Mouse (Mus musculus) myocyte (in vitro differentiated cells): ENCODE measurements around the gene Wrap53.

ENCODE experiments used
- MAX ChIP-seq: IDR thresholded peaks from one replicate; pipeline ENCODE4 v1.6.1; 2011; ENCODE audit warnings: low read depth, mild to moderate bottlenecking, control low read depth
- MYOD1 ChIP-seq, 3 experiments: IDR thresholded peaks; one replicate each; pipeline ENCODE4 v1.6.1; 2011; ENCODE audit warnings: control low read depth in 2 of 3, low read depth in 2 of 3, mild to moderate bottlenecking in 2 of 3, moderate library complexity in 1 of 3; ENCODE audit not compliant: insufficient read length in 2 of 3, control insufficient read depth in 1 of 3
- POLR2A ChIP-seq: IDR thresholded peaks from one replicate; pipeline ENCODE4 v1.6.1; 2011; ENCODE audit warnings: low read depth, mild to moderate bottlenecking, control low read depth, moderate library complexity; ENCODE audit not compliant: insufficient read length
- POLR2AphosphoS2 ChIP-seq: IDR thresholded peaks from one replicate; pipeline ENCODE4 v1.6.1; 2011; ENCODE audit warnings: low read depth, control low read depth; ENCODE audit not compliant: insufficient read length
- REST ChIP-seq: IDR thresholded peaks from one replicate; pipeline ENCODE4 v1.6.1; 2011; ENCODE audit warnings: mild to moderate bottlenecking, control low read depth, moderate library complexity; ENCODE audit not compliant: insufficient read depth, insufficient read length
- TCF12 ChIP-seq: IDR thresholded peaks from one replicate; pipeline ENCODE4 v1.6.1; 2011; ENCODE audit warnings: mild to moderate bottlenecking, control low read depth; ENCODE audit not compliant: poor library complexity, insufficient read depth, severe bottlenecking
- TCF3 ChIP-seq: IDR thresholded peaks from one replicate; pipeline ENCODE4 v1.6.1; 2011; ENCODE audit warnings: low read depth, control low read depth; ENCODE audit not compliant: insufficient read length
- USF1 ChIP-seq: IDR thresholded peaks from one replicate; pipeline ENCODE4 v1.6.1; 2011; ENCODE audit warnings: low read depth, mild to moderate bottlenecking, control low read depth, moderate library complexity

DNA sequence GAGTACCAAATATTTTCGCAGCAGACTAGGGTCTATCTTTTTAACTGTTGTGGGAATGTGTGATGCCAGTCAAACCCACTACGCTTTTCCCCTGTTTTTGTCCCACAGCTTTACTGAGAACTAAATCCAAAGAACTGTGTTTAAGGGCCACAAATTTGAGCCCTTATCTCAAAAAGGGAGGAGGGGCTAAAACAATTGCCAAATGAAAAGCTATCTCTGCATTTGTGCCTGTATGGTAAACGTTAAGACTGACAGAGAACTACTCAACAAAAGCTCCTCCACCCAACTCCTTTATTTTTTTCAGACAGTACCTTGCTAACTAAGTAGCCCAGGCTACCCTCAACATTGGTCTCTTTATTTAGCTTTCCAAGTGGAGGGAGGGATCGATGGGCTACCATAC is 12.7 kb upstream of the Wrap53 start:
- no peak for TF ChIP-seq MYOD1 (IDR thresholded peaks at IDR 0.05; ENCODE audit: control insufficient read depth in 1 of 3, insufficient read length in 2 of 3, low read depth in 2 of 3)
- no peak for TF ChIP-seq POLR2AphosphoS2
- no peak for TF ChIP-seq USF1
- no peak for TF ChIP-seq TCF12
- no peak for TF ChIP-seq MAX
- TF ChIP-seq REST, result no peak
- no peak for TF ChIP-seq POLR2A
- no peak for TF ChIP-seq TCF3
